Mouse (Mus musculus): ENCODE results near the gene Ddi2.
"Not testable (repeated sequence)": the region's sequence is repeated elsewhere in the genome, so short reads cannot be mapped to it uniquely, and the experiment has no call there.

The Ddi2 gene

GRCm38 (mm10) chr4:141722731-141723672 is at the start of gene Ddi2:
Ddi2 (minus strand) TSS chr4:141723419.
- DNase-seq: peak; percentile 91

- DNase-seq: not testable (repeated sequence)
Measured at GRCm38 (mm10) chr4:141773019-141773418, 49.8 kb upstream of the Ddi2 start.

- DNase-seq: no peak
Measured at GRCm38 (mm10) chr4:141771823-141772222, 48.6 kb upstream of the Ddi2 start.

GRCm38 (mm10) chr4:141769501-141770160 is 46.4 kb upstream of the Ddi2 start:
- DNase-seq: no peak

GRCm38 (mm10) chr4:141767353-141768036 is 44.3 kb upstream of the Ddi2 start:
- no peak for DNase-seq

- DNase-seq: peak; percentile 35
Measured at GRCm38 (mm10) chr4:141766668-141767352, 43.6 kb upstream of the Ddi2 start.

GRCm38 (mm10) chr4:141766316-141766667 is 43.1 kb upstream of the Ddi2 start:
- peak; percentile 9 for DNase-seq

GRCm38 (mm10) chr4:141765008-141765407 is 41.8 kb upstream of the Ddi2 start:
- no peak for DNase-seq

GRCm38 (mm10) chr4:141763476-141763875 is 40.3 kb upstream of the Ddi2 start:
- DNase-seq: no peak

GRCm38 (mm10) chr4:141762102-141762598 is 38.9 kb upstream of the Ddi2 start:
- DNase-seq: no peak

GRCm38 (mm10) chr4:141760942-141761341 is 37.7 kb upstream of the Ddi2 start:
- DNase-seq: no peak

- no peak for DNase-seq
Measured at GRCm38 (mm10) chr4:141758874-141759542, 35.8 kb upstream of the Ddi2 start.

- DNase-seq: no peak
Measured at GRCm38 (mm10) chr4:141757124-141757523, 33.9 kb upstream of the Ddi2 start.

- no peak for DNase-seq
Measured at GRCm38 (mm10) chr4:141755375-141755930, 32.2 kb upstream of the Ddi2 start.

GRCm38 (mm10) chr4:141752076-141752421 is 28.8 kb upstream of the Ddi2 start:
- no peak for DNase-seq

- no peak for DNase-seq
Measured at GRCm38 (mm10) chr4:141751419-141752075, 28.3 kb upstream of the Ddi2 start.

- no peak for DNase-seq
Measured at GRCm38 (mm10) chr4:141750826-141751225, 27.6 kb upstream of the Ddi2 start.

- DNase-seq: no peak
Measured at GRCm38 (mm10) chr4:141749557-141749956, 26.3 kb upstream of the Ddi2 start.

GRCm38 (mm10) chr4:141746578-141747346 is 23.5 kb upstream of the Ddi2 start, which contains the start of gene Agmat:
Agmat (plus strand) TSS chr4:141746672.
- no peak for DNase-seq

GRCm38 (mm10) chr4:141742381-141742780 is 19.2 kb upstream of the Ddi2 start:
- DNase-seq: no peak
